Mouse (Mus musculus): ENCODE measurements around the gene Fabp3. TPM values are rescaled to one million over a fixed set of nuclear protein-coding genes. Genes with fewer than 3 reads are reported as not detected.

Gene Fabp3
- total and polyA plus RNA-seq, 3 experiments = not detected

GRCm38 (mm10) chr4:130312526-130312925 lies 4.1 kb downstream of the Fabp3 start:
- Histone ChIP-seq H3K27me3 (ENCODE audit: insufficient read depth, low read length) (peaks cover 28% of the 10 kb centered on the region), H3K36me3 (replicated peaks) (peaks cover 48% of the 10 kb centered on the region), H3K4me3 (ENCODE audit: low read depth, low read length) (no peak overlapping the region), H3K4me1 (ENCODE audit: insufficient read depth, low read depth, low read length) (no peaks in the 10 kb centered on the region; the same call in 1 of the 2 replicates), H3K9me3 (replicated peaks) (no peaks in the 10 kb centered on the region)
- TF ChIP-seq CTCF (IDR thresholded peaks at IDR 0.05; ENCODE audit: low read depth, low read length) (no peak), POLR2AphosphoS5 (IDR thresholded peaks at IDR 0.05; ENCODE audit: insufficient replicate concordance, low read depth, low read length) (no peak), TAL1 (conservative IDR thresholded peaks at IDR 0.05; ENCODE audit: low read depth, low read length) (no peak), GATA2 (IDR thresholded peaks at IDR 0.05; ENCODE audit: borderline replicate concordance, low read depth, low read length) (no peak), GATA1 (IDR thresholded peaks at IDR 0.05; ENCODE audit: borderline replicate concordance, low read length) (no peak)
- no peak for ATAC-seq (ENCODE audit: extremely low read depth, insufficient number of reproducible peaks, low FRiP score, poor library complexity, severe bottlenecking)
- DNase-seq (ENCODE audit: low spot score) = no peak

- Histone ChIP-seq H3K36me3 (replicated peaks) (peaks cover 58% of the 10 kb centered on the region), H3K4me3 (ENCODE audit: low read depth, low read length) (no peak overlapping the region), H3K27me3 (ENCODE audit: insufficient read depth, low read length) (peaks cover 18% of the 10 kb centered on the region), H3K9me3 (replicated peaks) (no peaks in the 10 kb centered on the region), H3K4me1 (ENCODE audit: insufficient read depth, low read depth, low read length) (no peaks in the 10 kb centered on the region; the same call in 1 of the 2 replicates)
- no peak for DNase-seq (ENCODE audit: low spot score)
- TF ChIP-seq TAL1 (conservative IDR thresholded peaks at IDR 0.05; ENCODE audit: low read depth, low read length) = no peak
- TF ChIP-seq GATA2 (IDR thresholded peaks at IDR 0.05; ENCODE audit: borderline replicate concordance, low read depth, low read length) = no peak
- no peak for TF ChIP-seq CTCF (IDR thresholded peaks at IDR 0.05; ENCODE audit: low read depth, low read length)
- TF ChIP-seq GATA1 (IDR thresholded peaks at IDR 0.05; ENCODE audit: borderline replicate concordance, low read length) = no peak
- TF ChIP-seq POLR2AphosphoS5 (IDR thresholded peaks at IDR 0.05; ENCODE audit: insufficient replicate concordance, low read depth, low read length) = no peak
- no peak for ATAC-seq (ENCODE audit: extremely low read depth, insufficient number of reproducible peaks, low FRiP score, poor library complexity, severe bottlenecking)
Measured at GRCm38 (mm10) chr4:130313552-130313951, 5.2 kb downstream of the Fabp3 start.

DNA sequence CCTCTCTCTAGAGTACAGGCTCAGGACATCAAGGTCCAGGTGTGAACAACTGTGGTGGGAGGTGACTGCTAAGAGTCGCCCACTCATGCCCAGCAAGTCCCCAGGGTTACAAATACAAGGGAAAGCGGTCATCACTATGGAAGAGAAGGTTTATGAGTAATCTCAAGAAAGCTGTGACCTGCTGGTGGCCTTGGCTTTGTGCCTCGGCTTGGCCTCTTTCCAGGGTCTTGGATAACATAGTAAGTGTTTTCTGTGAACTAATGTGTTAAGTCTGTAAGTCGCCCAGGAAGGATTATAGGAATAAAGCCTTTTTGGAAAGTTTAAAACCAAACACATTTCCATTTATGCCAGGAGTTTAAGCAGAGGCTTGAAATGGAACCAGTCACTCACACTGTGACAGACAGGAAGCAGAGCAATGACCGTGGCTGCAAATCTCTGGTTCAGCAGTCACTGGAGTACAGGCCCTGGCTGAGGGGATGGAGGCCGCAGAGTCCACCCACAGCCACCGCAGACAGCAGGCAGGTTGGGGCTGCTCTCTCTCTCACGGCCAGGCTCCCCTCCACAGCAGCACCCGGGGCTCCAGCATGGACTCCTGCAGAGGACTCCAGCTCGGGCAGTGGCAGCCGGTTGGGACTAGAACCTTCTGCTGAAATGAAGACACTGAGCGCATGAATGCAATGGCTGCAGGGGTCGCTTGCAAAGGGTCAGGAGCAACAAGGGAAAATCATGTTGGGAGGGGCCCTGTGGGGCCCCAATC lies 7.6 kb downstream of the Fabp3 start:
- no peak for ATAC-seq (ENCODE audit: extremely low read depth, insufficient number of reproducible peaks, low FRiP score, poor library complexity, severe bottlenecking)
- H3K36me3 ChIP-seq (replicated peaks) = peaks cover 81% of the 10 kb centered on the region
- peaks cover 5% of the 10 kb centered on the region for H3K4me1 ChIP-seq (ENCODE audit: insufficient read depth, low read depth, low read length)
- no peaks in the 10 kb centered on the region for H3K27me3 ChIP-seq (ENCODE audit: insufficient read depth, low read length)
- no peak overlapping the region for H3K4me3 ChIP-seq (ENCODE audit: low read depth, low read length)
- DNase-seq (ENCODE audit: low spot score) = no peak
- no peaks in the 10 kb centered on the region for H3K9me3 ChIP-seq (replicated peaks)
- TF ChIP-seq GATA2 (IDR thresholded peaks at IDR 0.05; ENCODE audit: borderline replicate concordance, low read depth, low read length) = no peak
- TF ChIP-seq CTCF (IDR thresholded peaks at IDR 0.05; ENCODE audit: low read depth, low read length) = no peak
- TF ChIP-seq TAL1 (conservative IDR thresholded peaks at IDR 0.05; ENCODE audit: low read depth, low read length) = no peak
- no peak for TF ChIP-seq GATA1 (IDR thresholded peaks at IDR 0.05; ENCODE audit: borderline replicate concordance, low read length)
- no peak for TF ChIP-seq POLR2AphosphoS5 (IDR thresholded peaks at IDR 0.05; ENCODE audit: insufficient replicate concordance, low read depth, low read length)

DNA sequence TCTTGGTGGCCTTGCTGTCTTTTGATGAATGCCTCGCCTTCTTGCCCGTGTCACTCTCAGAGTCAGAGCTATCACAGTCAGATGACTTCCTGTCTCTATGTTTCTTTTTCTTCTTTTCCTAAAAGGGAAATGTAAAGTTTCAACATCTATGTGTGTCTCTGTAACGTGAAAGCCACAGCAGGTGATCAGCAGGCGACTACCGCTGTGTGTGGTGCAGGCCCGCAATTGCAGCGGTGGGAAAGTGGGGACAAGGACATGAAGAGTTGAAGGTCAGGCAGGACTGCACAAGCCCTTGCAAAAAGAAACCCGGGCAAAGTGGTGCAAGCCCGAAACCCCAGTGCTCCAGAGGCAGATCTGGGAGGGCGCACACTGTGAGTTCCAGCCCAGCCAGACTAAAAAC lies 8.3 kb downstream of the Fabp3 start:
- Histone ChIP-seq H3K36me3 (replicated peaks) (peaks cover 88% of the 10 kb centered on the region), H3K4me1 (ENCODE audit: insufficient read depth, low read depth, low read length) (peaks cover 10% of the 10 kb centered on the region), H3K9me3 (replicated peaks) (no peaks in the 10 kb centered on the region), H3K4me3 (ENCODE audit: low read depth, low read length) (no peak overlapping the region), H3K27me3 (ENCODE audit: insufficient read depth, low read length) (no peaks in the 10 kb centered on the region)
- DNase-seq (ENCODE audit: low spot score) (no peak), ATAC-seq (ENCODE audit: extremely low read depth, insufficient number of reproducible peaks, low FRiP score, poor library complexity, severe bottlenecking) (no peak)
- TF ChIP-seq TAL1 (conservative IDR thresholded peaks at IDR 0.05; ENCODE audit: low read depth, low read length) = no peak
- no peak for TF ChIP-seq POLR2AphosphoS5 (IDR thresholded peaks at IDR 0.05; ENCODE audit: insufficient replicate concordance, low read depth, low read length)
- TF ChIP-seq CTCF (IDR thresholded peaks at IDR 0.05; ENCODE audit: low read depth, low read length) = no peak
- no peak for TF ChIP-seq GATA2 (IDR thresholded peaks at IDR 0.05; ENCODE audit: borderline replicate concordance, low read depth, low read length)
- no peak for TF ChIP-seq GATA1 (IDR thresholded peaks at IDR 0.05; ENCODE audit: borderline replicate concordance, low read length)

- no peak for DNase-seq (ENCODE audit: low spot score)
- H3K4me1 ChIP-seq (ENCODE audit: insufficient read depth, low read depth, low read length) = peaks cover 23% of the 10 kb centered on the region
- ATAC-seq (ENCODE audit: extremely low read depth, insufficient number of reproducible peaks, low FRiP score, poor library complexity, severe bottlenecking) = no peak
- no peak for TF ChIP-seq POLR2AphosphoS5 (IDR thresholded peaks at IDR 0.05; ENCODE audit: insufficient replicate concordance, low read depth, low read length)
- TF ChIP-seq GATA1 (IDR thresholded peaks at IDR 0.05; ENCODE audit: borderline replicate concordance, low read length) = no peak
- TF ChIP-seq CTCF (IDR thresholded peaks at IDR 0.05; ENCODE audit: low read depth, low read length) = no peak
- no peak for TF ChIP-seq GATA2 (IDR thresholded peaks at IDR 0.05; ENCODE audit: borderline replicate concordance, low read depth, low read length)
- no peak for TF ChIP-seq TAL1 (conservative IDR thresholded peaks at IDR 0.05; ENCODE audit: low read depth, low read length)
- no peaks in the 10 kb centered on the region for H3K9me3 ChIP-seq (replicated peaks)
- H3K27me3 ChIP-seq (ENCODE audit: insufficient read depth, low read length) = no peaks in the 10 kb centered on the region
- peaks cover 94% of the 10 kb centered on the region for H3K36me3 ChIP-seq (replicated peaks)
- no peak overlapping the region for H3K4me3 ChIP-seq (ENCODE audit: low read depth, low read length)
Measured at GRCm38 (mm10) chr4:130318122-130318521, 9.7 kb downstream of the Fabp3 start.

GRCm38 (mm10) chr4:130319564-130319963 lies 11.2 kb downstream of the Fabp3 start:
- peaks cover 95% of the 10 kb centered on the region for H3K36me3 ChIP-seq (replicated peaks)
- TF ChIP-seq TAL1 (conservative IDR thresholded peaks at IDR 0.05; ENCODE audit: low read depth, low read length) (no peak), CTCF (IDR thresholded peaks at IDR 0.05; ENCODE audit: low read depth, low read length) (no peak), GATA2 (IDR thresholded peaks at IDR 0.05; ENCODE audit: borderline replicate concordance, low read depth, low read length) (no peak), POLR2AphosphoS5 (IDR thresholded peaks at IDR 0.05; ENCODE audit: insufficient replicate concordance, low read depth, low read length) (no peak), GATA1 (IDR thresholded peaks at IDR 0.05; ENCODE audit: borderline replicate concordance, low read length) (no peak)
- no peak for DNase-seq (ENCODE audit: low spot score)

More at GRCm38 (mm10) chr4:130319564-130319963, 11.2 kb downstream of the Fabp3 start:
- no peak for ATAC-seq (ENCODE audit: extremely low read depth, insufficient number of reproducible peaks, low FRiP score, poor library complexity, severe bottlenecking)
- Histone ChIP-seq H3K4me1 (ENCODE audit: insufficient read depth, low read depth, low read length) (peaks cover 31% of the 10 kb centered on the region), H3K27me3 (ENCODE audit: insufficient read depth, low read length) (no peaks in the 10 kb centered on the region), H3K9me3 (replicated peaks) (no peaks in the 10 kb centered on the region), H3K4me3 (ENCODE audit: low read depth, low read length) (no peak overlapping the region)

Measured in G1E (cell line).